Mouse (Mus musculus): Measurements from ENCODE around the gene Cdk19.

- TF ChIP-seq HCFC1 (IDR thresholded peaks at IDR 0.05; ENCODE audit: low read depth, low read length) (no peak), CTCF (conservative IDR thresholded peaks at IDR 0.05 in 1 of 2, IDR thresholded peaks at IDR 0.05 in 1 of 2; ENCODE audit: low read depth in 2 of 2, low read length in 2 of 2) (no peak), GABPA (IDR thresholded peaks at IDR 0.05; ENCODE audit: insufficient replicate concordance, low read depth, low read length) (no peak), POLR2A (IDR thresholded peaks at IDR 0.05; ENCODE audit: low read depth, low read length) (no peak), POLR2AphosphoS2 (IDR thresholded peaks at IDR 0.05; ENCODE audit: low read depth, low read length) (no peak), JUN (IDR thresholded peaks at IDR 0.05; ENCODE audit: insufficient read depth, low read depth, low read length) (no peak), TCF12 (IDR thresholded peaks at IDR 0.05; ENCODE audit: low read depth, low read length) (no peak), ZMIZ1 (IDR thresholded peaks at IDR 0.05; ENCODE audit: low read depth, low read length) (no peak)
Measured at GRCm38 (mm10) chr10:40515225-40515681, 175.9 kb downstream of the Cdk19 start.

Measured in CH12.LX (cell line).